Mouse (Mus musculus): ENCODE results near the gene Grhl1. TPM values are rescaled to one million over a fixed set of nuclear protein-coding genes. Genes with fewer than 3 reads are reported as not detected.
A peak's percentile ranks its signal among the peaks of the same experiment; 100 is the strongest.

Grhl1 gene
- polyA plus RNA-seq, 1 experiment from 2014 or later, result 2.1 TPM

GRCm38 (mm10) chr12:24644125-24644571 is 72.1 kb downstream of the Grhl1 start:
- Histone ChIP-seq H3K4me2 (no peak overlapping the region), H3K27me3 (ENCODE audit: insufficient read depth, low read length) (no peaks in the 10 kb centered on the region), H3K4me1 (ENCODE audit: insufficient read depth) (0 out of 2 replicates have a peak, but pooled peaks cover 3% of the 10 kb centered on the region), H3K9me3 (ENCODE audit: low read depth, low read length) (no peaks in the 10 kb centered on the region), H3K9ac (no peak overlapping the region), H3K4me3 (ENCODE audit: low read depth, low read length) (no peak overlapping the region), H3K27ac (ENCODE audit: low read depth) (no peak overlapping the region), H3K36me3 (ENCODE audit: insufficient read depth) (no peaks in the 10 kb centered on the region)
- 42% methylated on average over 1 of the region's 1 CpGs for WGBS
- peak; percentile 64 for ATAC-seq (ENCODE audit: insufficient read depth)
- peak; percentile 47 for DNase-seq
- TF ChIP-seq CTCF (IDR thresholded peaks at IDR 0.05; ENCODE audit: low read depth), result no peak

GRCm38 (mm10) chr12:24645901-24646300 is 73.8 kb downstream of the Grhl1 start:
- Histone ChIP-seq H3K36me3 (ENCODE audit: insufficient read depth) (no peaks in the 10 kb centered on the region), H3K4me1 (ENCODE audit: insufficient read depth) (peaks cover 8% of the 10 kb centered on the region; the same call in 1 of the 2 replicates), H3K27me3 (ENCODE audit: insufficient read depth, low read length) (no peaks in the 10 kb centered on the region), H3K27ac (ENCODE audit: low read depth) (no peak overlapping the region), H3K4me3 (ENCODE audit: low read depth, low read length) (no peak overlapping the region), H3K9ac (no peak overlapping the region), H3K4me2 (no peak overlapping the region), H3K9me3 (ENCODE audit: low read depth, low read length) (no peaks in the 10 kb centered on the region)
- DNase-seq (no peak), ATAC-seq (ENCODE audit: insufficient read depth) (no peak)
- no peak for TF ChIP-seq CTCF (IDR thresholded peaks at IDR 0.05; ENCODE audit: low read depth)
- WGBS, result 73% methylated on average over 6 of the region's 6 CpGs

DNA sequence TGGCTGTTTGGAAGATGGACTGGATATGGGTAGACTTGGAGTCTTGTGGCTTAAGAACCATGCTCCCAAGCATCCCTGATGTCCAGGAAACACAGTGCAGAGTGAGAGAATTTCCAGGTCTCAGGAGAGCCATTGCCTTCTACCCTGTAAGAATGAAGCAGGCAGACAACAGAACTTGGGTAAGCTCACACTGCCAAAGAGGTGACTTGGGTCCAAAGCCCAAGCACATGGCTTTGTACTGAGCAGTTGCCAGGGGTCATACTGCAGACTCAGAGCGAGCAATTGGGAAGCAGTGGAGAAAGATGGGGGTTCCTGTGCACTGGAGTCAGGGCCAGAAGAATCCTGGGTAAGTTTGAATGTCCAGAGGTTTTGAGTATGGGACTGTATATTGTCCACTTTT is 76.0 kb downstream of the Grhl1 start:
- no peak for ATAC-seq (ENCODE audit: insufficient read depth)
- no peaks in the 10 kb centered on the region for H3K27me3 ChIP-seq (ENCODE audit: insufficient read depth, low read length)
- WGBS, result 75% methylated on average over 1 of the region's 1 CpGs

DNA sequence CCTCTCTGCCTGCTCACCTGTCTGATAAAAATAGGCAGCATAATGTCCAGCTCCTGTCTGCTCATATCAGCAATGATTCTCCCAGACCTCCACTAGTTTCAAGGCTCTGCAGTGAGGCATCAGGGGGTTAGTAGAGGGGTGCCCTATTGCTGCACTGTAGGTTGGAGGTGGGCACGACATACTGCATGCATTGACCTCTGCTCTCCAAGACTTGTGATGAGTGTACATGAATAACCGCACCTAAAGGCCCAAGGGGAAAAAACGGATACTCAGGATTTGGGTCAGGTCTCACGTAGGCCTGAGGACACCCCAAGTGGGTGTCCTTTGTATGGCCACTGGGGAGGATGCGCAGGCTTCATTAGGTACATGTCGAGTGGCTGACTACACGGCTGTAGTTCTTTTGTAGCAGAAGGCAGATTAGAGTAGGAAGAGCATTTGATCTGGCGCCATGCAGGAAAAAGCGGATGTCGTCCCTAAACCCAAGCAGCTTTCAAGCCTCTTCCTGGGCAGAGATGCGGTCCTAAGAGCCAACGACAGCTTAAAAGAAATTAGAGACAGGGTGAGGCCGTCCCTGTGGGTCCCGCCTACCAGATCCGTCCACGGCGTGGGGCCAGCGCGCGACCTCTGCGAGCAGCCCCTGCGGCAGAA is 78.5 kb downstream of the Grhl1 start:
- Histone ChIP-seq H3K27me3 (ENCODE audit: insufficient read depth, low read length) (no peaks in the 10 kb centered on the region), H3K4me1 (ENCODE audit: insufficient read depth) (peaks cover 21% of the 10 kb centered on the region), H3K36me3 (ENCODE audit: insufficient read depth) (peaks cover 19% of the 10 kb centered on the region), H3K27ac (ENCODE audit: low read depth) (peak overlapping the region; percentile 91), H3K9ac (peak overlapping the region; percentile 62), H3K4me2 (peak overlapping the region; percentile 72), H3K4me3 (ENCODE audit: low read depth, low read length) (peak overlapping the region; percentile 90), H3K9me3 (ENCODE audit: low read depth, low read length) (no peaks in the 10 kb centered on the region)
- 4% methylated on average over 22 of the region's 22 CpGs for WGBS
- peak; percentile 0; the same call in 1 of the 2 replicates for ATAC-seq (ENCODE audit: insufficient read depth)
- TF ChIP-seq CTCF (IDR thresholded peaks at IDR 0.05; ENCODE audit: low read depth), result peak; percentile 14; the same call in 1 of the 2 replicates
- no peak for DNase-seq

More for the DNA sequence above, 76.0 kb downstream of the Grhl1 start:
- Histone ChIP-seq H3K9me3 (ENCODE audit: low read depth, low read length) (no peaks in the 10 kb centered on the region), H3K4me1 (ENCODE audit: insufficient read depth) (peaks cover 21% of the 10 kb centered on the region), H3K4me2 (no peak overlapping the region), H3K36me3 (ENCODE audit: insufficient read depth) (no peaks in the 10 kb centered on the region), H3K4me3 (ENCODE audit: low read depth, low read length) (no peak overlapping the region), H3K27ac (ENCODE audit: low read depth) (no peak overlapping the region), H3K9ac (no peak overlapping the region)
- no peak for DNase-seq
- TF ChIP-seq CTCF (IDR thresholded peaks at IDR 0.05; ENCODE audit: low read depth), result no peak

- Histone ChIP-seq H3K36me3 (ENCODE audit: insufficient read depth) (peaks cover 25% of the 10 kb centered on the region), H3K27me3 (ENCODE audit: insufficient read depth, low read length) (no peaks in the 10 kb centered on the region), H3K4me2 (peak within 1 kb of the TSS; percentile 72), H3K27ac (ENCODE audit: low read depth) (peak within 1 kb of the TSS; percentile 98), H3K4me1 (ENCODE audit: insufficient read depth) (peaks cover 21% of the 10 kb centered on the region), H3K9me3 (ENCODE audit: low read depth, low read length) (no peaks in the 10 kb centered on the region), H3K4me3 (ENCODE audit: low read depth, low read length) (peak within 1 kb of the TSS; percentile 90), H3K9ac (peak within 1 kb of the TSS; percentile 99)
- TF ChIP-seq CTCF (IDR thresholded peaks at IDR 0.05; ENCODE audit: low read depth), result no peak
- under 1% methylated on average over 66 of the region's 68 CpGs for WGBS
- DNase-seq (peak; percentile 99), ATAC-seq (ENCODE audit: insufficient read depth) (peak; percentile 93)
These were observed 79.0 kb downstream of the Grhl1 start, which contains the start of gene Klf11 for GRCm38 (mm10) chr12:24651063-24651557. Gene Klf11 (plus strand): TSS chr12:24651274.

GRCm38 (mm10) chr12:24651642-24652342 is 79.7 kb downstream of the Grhl1 start:
- Histone ChIP-seq H3K36me3 (ENCODE audit: insufficient read depth) (peaks cover 32% of the 10 kb centered on the region), H3K27me3 (ENCODE audit: insufficient read depth, low read length) (no peaks in the 10 kb centered on the region), H3K4me3 (ENCODE audit: low read depth, low read length) (peak overlapping the region; percentile 90), H3K4me1 (ENCODE audit: insufficient read depth) (peaks cover 21% of the 10 kb centered on the region), H3K4me2 (peak overlapping the region; percentile 72), H3K27ac (ENCODE audit: low read depth) (peak overlapping the region; percentile 98), H3K9ac (peak overlapping the region; percentile 99), H3K9me3 (ENCODE audit: low read depth, low read length) (no peaks in the 10 kb centered on the region)
- DNase-seq (peak; percentile 98), ATAC-seq (ENCODE audit: insufficient read depth) (peak; percentile 84)
- no peak for TF ChIP-seq CTCF (IDR thresholded peaks at IDR 0.05; ENCODE audit: low read depth)
- WGBS, result 1% methylated on average over 36 of the region's 36 CpGs
